Mouse (Mus musculus): ENCODE results near the gene Bach1.

Bach1 gene

DNA sequence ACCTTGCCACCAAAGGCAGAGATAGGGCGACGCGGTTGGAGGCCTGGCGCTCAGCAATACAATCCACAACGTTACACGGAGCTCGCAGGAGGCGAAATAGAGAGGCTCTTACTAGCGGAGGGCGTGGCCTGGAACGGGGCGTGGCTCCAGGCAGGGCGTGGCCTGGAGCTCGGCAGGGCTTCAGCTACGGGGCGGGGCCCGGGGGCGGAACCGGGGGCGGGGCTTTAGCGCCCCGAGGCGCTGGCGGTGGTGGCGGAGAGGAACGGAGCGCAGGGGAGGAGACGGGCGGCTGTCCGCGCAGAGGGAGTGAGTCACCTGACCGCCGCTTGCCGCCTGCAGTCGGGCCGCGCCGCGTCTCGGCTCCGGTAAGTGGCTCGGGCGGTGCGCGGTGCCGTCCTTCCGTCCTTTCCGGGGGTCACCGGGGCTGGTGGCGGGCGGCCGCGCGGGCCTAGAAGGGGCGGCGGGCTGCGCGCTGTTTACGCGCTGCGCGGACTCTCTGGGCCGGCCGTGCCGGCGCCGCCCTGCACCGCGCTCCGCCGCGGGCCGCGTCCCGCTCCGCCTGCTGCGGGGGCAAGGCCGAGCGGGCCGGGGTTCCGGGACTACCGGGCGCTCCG is at the start of gene Bach1:
Gene Bach1, plus strand, starts transcription at position 254 of the 614 bp plus-strand sequence.
- DNase-seq (ENCODE audit: low spot score): peak; percentile 81

DNA sequence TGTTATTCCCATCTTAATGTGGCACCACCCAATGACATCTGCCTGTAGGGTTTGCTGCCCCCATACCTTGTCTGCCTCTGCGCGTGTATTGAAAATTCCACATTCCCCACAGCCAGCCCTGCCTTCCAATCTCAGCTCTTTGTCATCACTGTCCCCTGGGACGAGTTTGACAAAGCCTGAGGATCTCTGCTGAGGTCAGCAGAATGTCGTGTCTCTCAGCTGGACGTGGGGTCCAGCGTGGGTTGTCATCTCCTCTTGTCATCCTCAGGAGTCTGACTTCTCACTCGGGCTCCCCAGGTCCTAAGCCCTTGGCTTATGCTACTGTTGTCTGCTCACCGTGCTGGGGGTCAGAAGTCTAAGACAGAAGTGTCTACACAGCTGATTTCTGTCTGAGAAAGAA is 46.4 kb upstream of the Bach1 start:
- DNase-seq (ENCODE audit: low spot score): no peak

GRCm38 (mm10) chr16:87652924-87653323 is 45.8 kb upstream of the Bach1 start:
- no peak for DNase-seq (ENCODE audit: low spot score)

- no peak for DNase-seq (ENCODE audit: low spot score)
Observed at GRCm38 (mm10) chr16:87654016-87654575, 44.6 kb upstream of the Bach1 start.

DNA sequence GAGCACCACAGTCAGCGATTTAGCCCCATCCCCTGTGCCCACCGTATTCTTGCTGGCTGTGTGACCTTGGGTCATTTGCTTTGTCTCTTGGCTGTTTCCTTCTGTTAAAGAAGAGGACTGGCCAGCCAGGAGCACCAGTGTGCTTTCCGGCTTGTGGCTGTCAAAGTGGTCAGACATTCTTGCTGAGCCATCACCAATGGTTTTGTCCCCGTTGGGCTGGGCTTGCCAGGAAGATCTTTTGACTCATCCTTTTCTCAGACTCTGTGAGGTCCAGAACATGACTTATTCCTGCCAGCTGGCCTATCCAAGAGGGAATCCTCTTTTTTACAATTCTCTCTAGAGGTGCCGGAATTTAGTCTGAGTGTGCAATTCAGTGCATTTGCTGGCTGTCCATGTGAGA is 43.7 kb upstream of the Bach1 start:
- DNase-seq (ENCODE audit: low spot score): no peak

GRCm38 (mm10) chr16:87655579-87655978 is 43.2 kb upstream of the Bach1 start:
- no peak for DNase-seq (ENCODE audit: low spot score)

DNA sequence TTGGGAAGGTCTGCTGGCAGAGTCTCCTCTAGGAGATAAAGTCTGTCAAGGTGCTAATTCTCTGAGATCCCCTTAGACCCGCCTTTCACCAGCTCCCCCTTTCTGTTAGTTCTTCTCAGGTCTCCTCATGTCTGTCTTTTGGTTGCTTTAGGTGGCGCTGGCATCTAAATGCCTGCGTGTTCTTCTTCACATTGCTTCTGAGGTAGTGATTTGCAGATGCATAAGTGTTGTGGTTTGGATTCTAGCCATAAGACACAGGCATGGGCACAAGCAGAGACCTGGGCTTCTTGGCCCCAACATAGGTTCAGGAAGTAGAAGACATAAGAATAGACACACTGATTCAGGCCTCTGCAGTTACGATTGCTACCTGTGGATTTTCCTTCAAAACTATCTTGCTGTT is 42.0 kb upstream of the Bach1 start:
- no peak for DNase-seq (ENCODE audit: low spot score)

GRCm38 (mm10) chr16:87657291-87657690 is 41.5 kb upstream of the Bach1 start:
- DNase-seq (ENCODE audit: low spot score): no peak

- peak; percentile 15 for DNase-seq (ENCODE audit: low spot score)
Observed at GRCm38 (mm10) chr16:87661024-87661471, 37.7 kb upstream of the Bach1 start.

DNA sequence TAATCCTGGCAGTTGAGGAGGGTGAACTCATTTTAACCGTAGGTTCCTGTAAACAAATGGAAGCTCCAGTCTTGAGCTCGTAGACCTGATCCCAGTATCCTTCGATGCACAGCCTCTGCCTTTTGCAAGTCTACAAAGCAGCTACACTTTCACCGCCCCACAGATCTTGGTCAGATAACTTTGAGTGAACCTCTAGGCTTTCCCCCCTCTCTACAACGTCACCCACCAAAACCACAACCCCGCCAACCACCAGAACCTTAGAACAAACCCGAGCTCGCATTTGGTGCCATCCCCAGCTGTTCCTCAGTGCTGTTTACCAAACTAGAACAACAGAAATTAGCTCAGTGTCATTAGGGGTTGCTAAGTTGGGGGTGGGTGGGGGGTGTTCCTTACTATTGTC is 37.1 kb upstream of the Bach1 start:
- no peak for DNase-seq (ENCODE audit: low spot score)

DNA sequence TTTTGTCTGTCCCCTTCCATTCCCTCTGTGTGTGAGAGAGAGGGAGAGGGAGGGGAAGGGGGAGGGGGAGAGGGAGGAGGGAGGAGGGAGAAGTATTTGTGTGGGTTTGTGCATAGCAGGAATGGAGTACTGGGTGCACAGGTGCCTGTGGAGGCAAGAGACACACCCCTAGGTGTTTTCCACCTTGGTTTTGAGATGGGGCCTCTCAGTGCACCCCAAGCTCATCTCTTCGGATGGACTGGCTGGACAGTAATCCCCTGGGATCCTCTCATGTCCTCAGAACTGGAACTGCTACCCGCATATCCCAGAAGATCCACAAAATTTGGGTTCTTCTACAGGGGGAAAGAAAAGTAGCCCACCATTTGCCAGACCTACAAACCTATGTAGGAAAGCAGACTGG is 36.2 kb upstream of the Bach1 start:
- DNase-seq (ENCODE audit: low spot score): no peak

GRCm38 (mm10) chr16:87663890-87664289 is 34.9 kb upstream of the Bach1 start:
- DNase-seq (ENCODE audit: low spot score): no peak

DNA sequence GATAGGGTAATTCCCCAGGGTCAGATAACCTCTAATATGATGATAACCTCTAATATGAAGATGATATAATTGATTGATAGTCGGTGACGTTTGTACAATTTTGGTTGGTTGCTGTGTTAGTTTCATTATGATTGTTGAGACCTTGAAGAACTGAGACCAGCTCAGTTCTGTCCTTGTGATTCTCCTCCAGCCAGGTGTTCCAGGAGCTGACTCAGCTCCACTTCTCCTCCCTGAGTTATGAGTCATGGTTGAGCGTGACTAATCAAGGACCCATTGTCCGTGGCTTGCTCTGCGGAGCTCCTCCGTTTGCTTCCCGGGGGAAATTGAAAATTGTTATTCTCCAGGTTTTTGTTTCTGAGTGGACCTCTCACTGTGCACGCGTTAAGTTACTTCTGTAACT is 33.5 kb upstream of the Bach1 start:
- DNase-seq (ENCODE audit: low spot score): no peak

GRCm38 (mm10) chr16:87665752-87666619 is 32.8 kb upstream of the Bach1 start:
- DNase-seq (ENCODE audit: low spot score): no peak

DNA sequence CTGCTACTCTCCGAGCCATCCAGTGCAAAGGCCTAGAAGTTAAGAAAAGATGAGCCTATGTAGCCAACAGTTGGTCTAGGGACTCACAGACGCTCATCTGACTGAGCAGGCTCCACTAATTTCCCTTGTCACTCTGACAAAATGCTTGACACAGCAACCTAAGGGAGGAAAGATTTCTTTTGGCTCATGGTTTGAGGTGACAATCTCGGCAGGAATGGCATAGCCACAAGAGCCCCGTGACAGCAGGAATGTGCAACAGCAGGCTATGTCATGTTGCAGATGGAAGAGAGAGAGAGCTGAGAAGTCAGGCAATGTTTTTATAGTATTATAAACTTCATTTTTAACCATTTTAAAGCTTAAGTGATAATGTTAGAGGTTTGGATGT is 32.1 kb upstream of the Bach1 start:
- no peak for DNase-seq (ENCODE audit: low spot score)

- no peak for DNase-seq (ENCODE audit: low spot score)
Observed at GRCm38 (mm10) chr16:87668002-87668401, 30.7 kb upstream of the Bach1 start.

- DNase-seq (ENCODE audit: low spot score): no peak
Observed at GRCm38 (mm10) chr16:87670091-87670820, 28.5 kb upstream of the Bach1 start.

- no peak for DNase-seq (ENCODE audit: low spot score)
Observed at GRCm38 (mm10) chr16:87670821-87671165, 28.0 kb upstream of the Bach1 start.

DNA sequence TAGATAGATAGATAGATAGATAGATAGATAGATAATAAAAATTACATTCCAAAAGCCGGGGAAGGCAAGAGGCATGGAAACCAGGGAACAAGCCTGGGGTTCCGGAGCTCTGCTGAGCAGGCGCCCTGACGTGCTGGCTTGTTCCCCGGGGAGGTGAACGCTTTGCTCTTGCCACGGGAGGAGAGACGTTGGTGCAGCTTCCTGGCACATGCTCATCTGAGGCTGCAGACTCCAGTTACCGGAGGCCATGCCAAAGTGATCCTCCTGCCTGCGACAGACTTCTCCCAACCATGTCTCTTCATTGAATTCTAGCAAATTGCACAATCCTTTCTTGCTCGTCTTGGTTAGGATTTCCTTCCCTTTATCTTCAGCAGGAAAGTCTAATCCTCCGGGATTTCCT is 27.4 kb upstream of the Bach1 start:
- DNase-seq (ENCODE audit: low spot score): no peak

DNA sequence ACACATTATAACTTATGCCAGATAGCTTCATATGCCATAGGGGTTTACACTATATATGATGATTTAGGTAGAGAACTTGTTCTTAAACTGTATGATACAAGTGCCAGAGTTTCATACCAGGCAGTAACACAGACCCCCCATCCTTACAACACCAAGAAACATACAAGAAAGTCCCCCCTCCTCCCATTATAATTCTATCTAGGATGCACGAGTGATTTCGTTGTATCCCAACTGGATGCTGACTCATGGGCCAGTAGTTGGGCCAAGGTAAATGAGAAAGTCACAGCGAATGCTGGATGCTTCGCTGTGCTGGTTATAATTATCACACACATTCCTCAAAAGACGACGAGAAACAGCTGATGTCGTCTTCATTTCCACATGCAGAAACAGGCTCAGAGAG is 25.6 kb upstream of the Bach1 start:
- no peak for DNase-seq (ENCODE audit: low spot score)

DNA sequence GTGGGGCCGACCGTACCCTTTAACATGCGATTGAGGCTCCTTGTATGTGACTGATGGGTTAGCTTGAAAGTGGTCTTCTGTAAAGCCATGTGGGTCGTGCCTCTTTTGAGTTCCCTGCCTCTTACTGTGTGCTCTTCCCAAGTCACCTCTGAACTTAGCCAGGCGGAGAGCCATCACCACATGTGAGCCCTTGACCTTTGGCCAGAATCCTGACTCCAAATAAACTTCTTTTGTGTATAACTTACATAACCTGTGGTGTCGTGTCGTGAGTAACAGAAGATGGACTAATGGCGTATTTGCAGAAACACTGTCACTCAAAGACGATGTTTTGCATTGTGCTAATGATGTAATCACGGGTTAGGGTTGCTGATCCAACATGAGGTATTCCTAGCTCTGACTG is 22.6 kb upstream of the Bach1 start:
- DNase-seq (ENCODE audit: low spot score): no peak

DNA sequence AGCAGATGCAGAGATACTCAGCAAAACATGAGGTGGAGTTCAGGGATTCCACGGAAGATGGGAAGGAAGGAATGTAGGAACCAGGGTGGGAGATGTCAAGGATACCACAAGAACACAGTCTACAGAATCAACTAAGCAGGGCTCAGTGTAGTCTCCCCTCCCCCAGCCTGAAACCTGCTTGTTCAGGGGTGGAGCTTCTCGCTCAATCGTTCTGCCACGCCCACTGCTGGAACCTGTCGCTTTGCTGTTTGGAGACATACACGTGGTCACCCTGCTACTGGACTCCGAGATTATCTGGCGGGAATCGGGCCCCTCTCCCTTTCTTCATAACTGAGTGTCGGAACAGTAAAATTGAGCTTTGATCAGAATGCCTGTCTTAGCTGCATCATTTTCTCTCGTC is 20.1 kb upstream of the Bach1 start:
- no peak for DNase-seq (ENCODE audit: low spot score)
